Mouse (Mus musculus): ENCODE measurements at regions not wholly inside any gene's neighbourhood (a gene's known extent, or its start where the extent isn't known, plus 50 kb on each side); places are given as distances from the start of the nearest gene placed in this dataset.

DNA sequence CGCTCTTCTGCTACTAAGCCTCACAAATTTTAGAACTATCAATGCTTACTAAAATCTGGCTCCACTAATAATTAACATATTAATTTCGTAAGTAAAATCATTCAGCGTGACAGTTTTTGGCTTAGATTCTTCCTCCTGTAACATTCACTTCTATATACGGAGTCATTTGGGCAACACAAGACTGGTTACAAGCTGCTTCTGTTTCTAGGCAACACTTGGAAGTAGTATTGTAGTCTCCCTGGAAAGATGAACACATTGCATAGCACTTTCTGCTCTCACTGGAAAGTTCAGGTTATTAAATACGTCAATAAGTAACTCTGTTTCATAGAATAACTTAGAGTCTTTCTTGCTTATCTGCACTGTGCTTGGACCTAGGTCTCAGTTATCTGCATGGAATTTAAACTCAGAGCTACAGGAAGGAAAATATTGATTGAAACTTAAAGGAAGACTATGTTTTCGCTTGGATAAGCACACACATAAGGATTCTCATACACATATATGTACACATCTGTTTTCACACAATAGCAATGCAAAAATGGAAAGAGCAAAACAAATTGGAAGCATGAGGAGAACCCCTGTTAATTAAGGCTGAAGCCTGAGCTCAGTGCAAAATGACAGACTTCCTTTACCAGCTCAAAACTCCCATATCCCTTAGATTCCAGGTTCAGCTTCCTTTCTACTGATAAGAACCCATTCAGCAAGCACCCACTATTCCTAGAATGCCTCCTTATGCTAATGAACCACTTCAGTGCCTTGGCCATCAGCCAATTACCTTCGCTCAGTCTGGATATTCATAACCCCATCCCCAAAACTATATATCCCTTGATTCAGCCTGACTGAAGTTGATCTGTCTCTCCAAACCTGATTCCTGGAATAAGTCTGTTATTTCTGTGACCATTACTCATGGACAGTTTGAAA lies 356.7 kb upstream of the Nudt12 start:
- no peak for TF ChIP-seq CTCF (IDR thresholded peaks at IDR 0.05; ENCODE audit: low read depth)
- TF ChIP-seq EP300 (IDR thresholded peaks at IDR 0.05; ENCODE audit: low read depth), result no peak

Data from heart, postnatal 0 days (tissue).